Mouse (Mus musculus) A20 (cell line): ENCODE results near the gene Orm3.

Experiments used
- DNase-seq: peaks from one replicate; pipeline ENCODE4 v3.0.0-alpha.2; 2011; ENCODE audit warnings: low read depth, low spot score

Orm3 gene

GRCm38 (mm10) chr4:63355877-63356665 is at the start of gene Orm3:
Gene Orm3, plus strand, starts transcription at chr4:63356162.
- DNase-seq, result no peak

- DNase-seq, result peak; percentile 78
Measured at GRCm38 (mm10) chr4:63307175-63308062, 48.5 kb upstream of the Orm3 start.

GRCm38 (mm10) chr4:63308316-63308715 is 47.6 kb upstream of the Orm3 start:
- no peak for DNase-seq

- DNase-seq, result no peak
Measured at GRCm38 (mm10) chr4:63310247-63310855, 45.6 kb upstream of the Orm3 start.

GRCm38 (mm10) chr4:63311426-63311825 is 44.5 kb upstream of the Orm3 start:
- DNase-seq, result no peak

GRCm38 (mm10) chr4:63314063-63314462 is 41.9 kb upstream of the Orm3 start:
- no peak for DNase-seq

GRCm38 (mm10) chr4:63316076-63316746 is 39.8 kb upstream of the Orm3 start:
- no peak for DNase-seq

GRCm38 (mm10) chr4:63319566-63319965 is 36.4 kb upstream of the Orm3 start:
- peak; percentile 44 for DNase-seq

- no peak for DNase-seq
Measured at GRCm38 (mm10) chr4:63323275-63323815, 32.6 kb upstream of the Orm3 start.

- DNase-seq, result no peak
Measured at GRCm38 (mm10) chr4:63333403-63333802, 22.6 kb upstream of the Orm3 start.

- no peak for DNase-seq
Measured at GRCm38 (mm10) chr4:63338414-63339076, 17.4 kb upstream of the Orm3 start.

GRCm38 (mm10) chr4:63342491-63342890 is 13.5 kb upstream of the Orm3 start:
- DNase-seq, result no peak

GRCm38 (mm10) chr4:63343608-63344007 is 12.4 kb upstream of the Orm3 start:
- DNase-seq, result no peak

GRCm38 (mm10) chr4:63344295-63344694 is 11.7 kb upstream of the Orm3 start, which contains the start of gene Orm1:
Gene Orm1, plus strand, starts transcription at chr4:63344560.
- DNase-seq, result no peak

- no peak for DNase-seq
Measured at GRCm38 (mm10) chr4:63345261-63345660, 10.7 kb upstream of the Orm3 start.

GRCm38 (mm10) chr4:63346659-63347058 is 9.3 kb upstream of the Orm3 start:
- no peak for DNase-seq

- no peak for DNase-seq
Measured at GRCm38 (mm10) chr4:63348524-63348923, 7.4 kb upstream of the Orm3 start.

GRCm38 (mm10) chr4:63356981-63357570 is 1.1 kb downstream of the Orm3 start:
- DNase-seq, result no peak

GRCm38 (mm10) chr4:63359861-63360260 is 3.9 kb downstream of the Orm3 start:
- DNase-seq, result no peak

GRCm38 (mm10) chr4:63362150-63362549 is 6.2 kb downstream of the Orm3 start, which contains the start of gene Orm2:
Gene Orm2, plus strand, starts transcription at chr4:63362449.
- no peak for DNase-seq
